25 mouse cellular contexts compared by ENCODE assay signal in the genomic region with DNA sequence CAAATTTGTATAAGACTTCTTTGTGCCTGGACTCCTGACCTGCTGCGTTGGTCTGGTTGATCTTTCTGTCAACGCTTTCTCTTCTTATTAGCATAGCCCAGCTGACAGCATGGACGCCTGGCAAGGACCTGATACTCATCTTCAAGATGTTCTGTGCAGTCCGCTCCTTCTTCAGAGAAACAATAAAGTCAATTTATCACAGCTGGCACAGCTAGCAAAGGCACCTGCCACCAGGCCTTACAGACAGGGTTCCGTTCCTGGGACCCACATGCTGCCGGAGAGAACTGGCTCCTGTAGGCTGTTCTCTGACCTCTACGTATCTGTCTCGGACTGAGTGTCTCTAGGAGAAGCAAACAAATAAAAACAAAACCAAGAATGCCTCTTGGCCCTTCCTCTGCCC. TPM values are rescaled to one million over a fixed set of nuclear protein-coding genes. Genes with fewer than 3 reads are reported as not detected.
DNase-seq lines count a peak whose midpoint lies in the region; ATAC-seq and TF ChIP-seq lines count a peak whose summit lies in the region.
"Had no signal": no experiment of that assay in that cellular context is flagged by ENCODE, and none has a peak within 500 bp of the region (broad histone marks: within the 10 kb centered on the region; RNA-seq: fewer than 3 reads in every experiment).

No protein-coding gene starts in this region.

- ATAC-seq in forebrain, postnatal 0 days, result no peak
- ATAC-seq in hindbrain, embryonic 12.5 days (ENCODE audit: low FRiP score), result no peak
- ATAC-seq in hindbrain, embryonic 11.5 days (ENCODE audit: low FRiP score), result no peak
- ATAC-seq in hindbrain, embryonic 16.5 days, result peak; percentile 6; the same call in 1 of the 2 replicates
- ATAC-seq: activated CD4-positive, CD25-positive, alpha-beta regulatory T cell, adult 4 months; forebrain, embryonic 13.5 days; forebrain, embryonic 16.5 days; inflammation-experienced regulatory T-cells, adult 6 months; intestine, embryonic 16.5 days had no signal

- WGBS in forebrain, embryonic 10.5 days, result 85% methylated on average over 8 of the region's 8 CpGs
- WGBS in forebrain, postnatal 0 days, result 80% methylated on average over 8 of the region's 8 CpGs
- 59% methylated on average over 8 of the region's 8 CpGs for WGBS in hindbrain, embryonic 12.5 days
- 67% methylated on average over 8 of the region's 8 CpGs for WGBS in hindbrain, embryonic 11.5 days
- 75% methylated on average over 8 of the region's 8 CpGs for WGBS in embryonic facial prominence, embryonic 10.5 days
- 50% methylated on average over 8 of the region's 8 CpGs for WGBS in hindbrain, embryonic 16.5 days
- 95% methylated on average over 8 of the region's 8 CpGs for WGBS in thymus, adult 2 months

- H3K27ac ChIP-seq in forebrain, embryonic 10.5 days, result peak overlapping the region; percentile 26
- no peak overlapping the region for H3K27ac ChIP-seq in forebrain, postnatal 0 days (ENCODE audit: low read depth, low read length)
- H3K27ac ChIP-seq in hindbrain, embryonic 12.5 days, result 0 out of 2 replicates have a peak overlapping the region, but pooled peaks have one; percentile 35
- H3K27ac ChIP-seq in hindbrain, embryonic 11.5 days (ENCODE audit: low read depth, low read length), result no peak overlapping the region
- peak overlapping the region; percentile 74 for H3K27ac ChIP-seq in embryonic facial prominence, embryonic 10.5 days (replicated peaks)
- no peak overlapping the region for H3K27ac ChIP-seq in hindbrain, embryonic 16.5 days (ENCODE audit: low read depth, low read length)
- H3K27ac ChIP-seq in thymus, adult 2 months (ENCODE audit: control insufficient read depth, insufficient read depth, low read length), result no peak overlapping the region
- H3K27ac ChIP-seq: embryonic facial prominence, embryonic 13.5 days; forebrain, embryonic 13.5 days; gastrocnemius, adult 2 months; heart, adult 2 months; heart, embryonic 10.5 days; heart, embryonic 13.5 days had no signal

- no peak for TF ChIP-seq CTCF in forebrain, postnatal 0 days (IDR thresholded peaks at IDR 0.05; ENCODE audit: low read depth)
- no peak for TF ChIP-seq CTCF in thymus, adult 2 months (IDR thresholded peaks at IDR 0.05; ENCODE audit: borderline replicate concordance, control insufficient read depth, extremely low read depth, insufficient read depth, low read length, poor library complexity)

- H3K36me3 ChIP-seq in forebrain, embryonic 10.5 days (replicated peaks), result no peaks in the 10 kb centered on the region
- H3K36me3 ChIP-seq in forebrain, postnatal 0 days (ENCODE audit: insufficient read depth), result no peaks in the 10 kb centered on the region
- H3K36me3 ChIP-seq in hindbrain, embryonic 12.5 days, result no peaks in the 10 kb centered on the region
- H3K36me3 ChIP-seq in hindbrain, embryonic 11.5 days (ENCODE audit: control insufficient read depth, insufficient read depth, low read length), result no peaks in the 10 kb centered on the region
- H3K36me3 ChIP-seq in embryonic facial prominence, embryonic 10.5 days (replicated peaks), result no peaks in the 10 kb centered on the region
- no peaks in the 10 kb centered on the region for H3K36me3 ChIP-seq in hindbrain, embryonic 16.5 days (ENCODE audit: control insufficient read depth, insufficient read depth, low read length)
- no peaks in the 10 kb centered on the region for H3K36me3 ChIP-seq in thymus, adult 2 months (ENCODE audit: control insufficient read depth, insufficient read depth, low read length)
- H3K36me3 ChIP-seq: embryonic facial prominence, embryonic 13.5 days; heart, embryonic 10.5 days; heart, embryonic 13.5 days had no signal

- H3K9ac ChIP-seq in forebrain, postnatal 0 days, result no peak overlapping the region
- no peak overlapping the region for H3K9ac ChIP-seq in hindbrain, embryonic 12.5 days
- no peak overlapping the region for H3K9ac ChIP-seq in hindbrain, embryonic 11.5 days (ENCODE audit: low read depth, low read length)
- H3K9ac ChIP-seq in hindbrain, embryonic 16.5 days (ENCODE audit: low read depth, low read length), result no peak overlapping the region
- H3K9ac ChIP-seq: embryonic facial prominence, embryonic 13.5 days; forebrain, embryonic 13.5 days; heart, embryonic 13.5 days had no signal

- H3K4me1 ChIP-seq in forebrain, embryonic 10.5 days, result peaks cover 13% of the 10 kb centered on the region
- H3K4me1 ChIP-seq in forebrain, postnatal 0 days (ENCODE audit: insufficient read depth), result no peaks in the 10 kb centered on the region
- 0 out of 2 replicates have a peak, but pooled peaks cover 6% of the 10 kb centered on the region for H3K4me1 ChIP-seq in hindbrain, embryonic 12.5 days
- H3K4me1 ChIP-seq in hindbrain, embryonic 11.5 days (replicated peaks; ENCODE audit: control insufficient read depth, insufficient read depth, low read length), result no peaks in the 10 kb centered on the region
- peaks cover 32% of the 10 kb centered on the region for H3K4me1 ChIP-seq in embryonic facial prominence, embryonic 10.5 days
- H3K4me1 ChIP-seq in hindbrain, embryonic 16.5 days (ENCODE audit: control insufficient read depth, insufficient read depth, low read depth, low read length), result no peaks in the 10 kb centered on the region
- no peaks in the 10 kb centered on the region for H3K4me1 ChIP-seq in thymus, adult 2 months (replicated peaks; ENCODE audit: control insufficient read depth, insufficient read depth, low read length)
- H3K4me1 ChIP-seq: forebrain, embryonic 13.5 days; heart, embryonic 10.5 days; heart, embryonic 13.5 days had no signal

- no peak for TF ChIP-seq POLR2A in thymus, adult 2 months (IDR thresholded peaks at IDR 0.05; ENCODE audit: control insufficient read depth, extremely low read depth, insufficient read depth, low read length, poor library complexity)

- no peaks in the 10 kb centered on the region for H3K9me3 ChIP-seq in forebrain, embryonic 10.5 days
- no peaks in the 10 kb centered on the region for H3K9me3 ChIP-seq in forebrain, postnatal 0 days (ENCODE audit: low read length)
- H3K9me3 ChIP-seq in hindbrain, embryonic 12.5 days (replicated peaks), result no peaks in the 10 kb centered on the region
- no peaks in the 10 kb centered on the region for H3K9me3 ChIP-seq in hindbrain, embryonic 11.5 days (ENCODE audit: control insufficient read depth, low read length)
- no peaks in the 10 kb centered on the region for H3K9me3 ChIP-seq in embryonic facial prominence, embryonic 10.5 days
- H3K9me3 ChIP-seq in hindbrain, embryonic 16.5 days (ENCODE audit: control insufficient read depth, low read length), result no peaks in the 10 kb centered on the region
- H3K9me3 ChIP-seq: embryonic facial prominence, embryonic 13.5 days; forebrain, embryonic 13.5 days; heart, embryonic 10.5 days; heart, embryonic 13.5 days had no signal

- DNase-seq in forebrain, embryonic 10.5 days (ENCODE audit: extremely low spot score, low spot score), result no peak
- DNase-seq in forebrain, postnatal 0 days, result no peak
- DNase-seq in hindbrain, embryonic 11.5 days (ENCODE audit: low spot score), result no peak
- no peak for DNase-seq in embryonic facial prominence, embryonic 10.5 days (ENCODE audit: low spot score)
- DNase-seq in thymus, adult 2 months, result no peak
- DNase-seq in adrenal gland, postnatal 36 days, result no peak
- DNase-seq: adrenal gland, adult 8-10 months; adrenal gland, postnatal 25 days; cerebellum, adult 18-20 months; cerebellum, adult 9-11 months; heart, adult 2 months; heart, postnatal 14 days; kidney, adult 18-20 months had no signal

- H3K27me3 ChIP-seq in forebrain, embryonic 10.5 days (ENCODE audit: poor library complexity, severe bottlenecking), result peaks cover 7% of the 10 kb centered on the region
- no peaks in the 10 kb centered on the region for H3K27me3 ChIP-seq in forebrain, postnatal 0 days (ENCODE audit: insufficient read depth, low read length)
- no peaks in the 10 kb centered on the region; the same call in 1 of the 2 replicates for H3K27me3 ChIP-seq in hindbrain, embryonic 12.5 days
- H3K27me3 ChIP-seq in hindbrain, embryonic 11.5 days (ENCODE audit: control insufficient read depth, insufficient read depth, low read length), result no peaks in the 10 kb centered on the region
- H3K27me3 ChIP-seq in embryonic facial prominence, embryonic 10.5 days (replicated peaks; ENCODE audit: low read depth, poor library complexity, severe bottlenecking), result peaks cover 10% of the 10 kb centered on the region
- no peaks in the 10 kb centered on the region for H3K27me3 ChIP-seq in hindbrain, embryonic 16.5 days (replicated peaks; ENCODE audit: control insufficient read depth, insufficient read depth, low read length)
- no peaks in the 10 kb centered on the region for H3K27me3 ChIP-seq in thymus, adult 2 months (ENCODE audit: control insufficient read depth, insufficient read depth, low read length)
- H3K27me3 ChIP-seq: embryonic facial prominence, embryonic 13.5 days; forebrain, embryonic 13.5 days; heart, embryonic 13.5 days had no signal

- no peak overlapping the region for H3K4me2 ChIP-seq in forebrain, postnatal 0 days (ENCODE audit: low read depth)
- H3K4me2 ChIP-seq in hindbrain, embryonic 12.5 days (replicated peaks), result no peak overlapping the region
- H3K4me2 ChIP-seq in hindbrain, embryonic 11.5 days (replicated peaks; ENCODE audit: low read depth, low read length), result no peak overlapping the region
- H3K4me2 ChIP-seq in hindbrain, embryonic 16.5 days (ENCODE audit: low read length), result no peak overlapping the region
- H3K4me2 ChIP-seq: embryonic facial prominence, embryonic 13.5 days; forebrain, embryonic 13.5 days; heart, embryonic 13.5 days had no signal

- no peak overlapping the region for H3K4me3 ChIP-seq in forebrain, embryonic 10.5 days
- H3K4me3 ChIP-seq in forebrain, postnatal 0 days (ENCODE audit: low read depth, low read length), result no peak overlapping the region
- H3K4me3 ChIP-seq in hindbrain, embryonic 12.5 days, result no peak overlapping the region
- no peak overlapping the region for H3K4me3 ChIP-seq in hindbrain, embryonic 11.5 days (ENCODE audit: low read depth, low read length)
- no peak overlapping the region for H3K4me3 ChIP-seq in embryonic facial prominence, embryonic 10.5 days
- H3K4me3 ChIP-seq in hindbrain, embryonic 16.5 days (ENCODE audit: low read length), result no peak overlapping the region
- H3K4me3 ChIP-seq in thymus, adult 2 months (ENCODE audit: control insufficient read depth, insufficient read depth, low read length), result no peak overlapping the region
- H3K4me3 ChIP-seq: embryonic facial prominence, embryonic 13.5 days; erythroblast, embryonic 14.5 days; forebrain, embryonic 13.5 days; gastrocnemius, adult 2 months; heart, adult 2 months; heart, embryonic 10.5 days; heart, embryonic 13.5 days had no signal

RNA-seq across cellular contexts. Expression of gene Eya2, which starts 11.8 kb away (rescaled TPM):
- polyA plus RNA-seq in forebrain, embryonic 10.5 days (2016; fragmentation: Nextera tagmentation; extraction: Ambion mirVana), result 18.0 and 24.2 TPM in 2 replicates
- 5.7 and 11.3 TPM in 2 replicates for total RNA-seq in forebrain, postnatal 0 days (2014; rRNA removed)
- 6.5 and 7.4 TPM in 2 replicates for polyA plus RNA-seq in forebrain, postnatal 0 days (2015; fragmentation: Nextera tagmentation; extraction: Ambion mirVana)
- 15.2 and 20.2 TPM in 2 replicates for polyA plus RNA-seq in hindbrain, embryonic 12.5 days (2016; fragmentation: Nextera tagmentation; extraction: Ambion mirVana)
- polyA plus RNA-seq in hindbrain, embryonic 11.5 days (2014; fragmentation: Nextera tagmentation; extraction: Ambion mirVana), result 14.8 and 21.1 TPM in 2 replicates
- 38.6 and 41.9 TPM in 2 replicates for polyA plus RNA-seq in embryonic facial prominence, embryonic 10.5 days (2016; fragmentation: Nextera tagmentation; extraction: Ambion mirVana)
- polyA plus RNA-seq in hindbrain, embryonic 16.5 days (2015; fragmentation: Nextera tagmentation; extraction: Ambion mirVana), result 8.1 and 12.1 TPM in 2 replicates
- 66.6 and 85.9 TPM in 2 replicates for polyA plus RNA-seq in thymus, adult 2 months (2012; rRNA removed)
- 1 to 10 TPM; 2.5 to 3.6 TPM for total RNA-seq in adrenal gland, postnatal 36 days (2021)
- polyA plus RNA-seq: erythroblast, embryonic 14.5 days had no signal

Comparison
In these comparisons a context has a peak if more than half of its experiments do, and no peak if none do; other contexts are left out.
1. H3K27ac ChIP-seq: peak in forebrain, embryonic 10.5 days (single experiment), hindbrain, embryonic 12.5 days (single experiment) and embryonic facial prominence, embryonic 10.5 days (single experiment); none in forebrain, postnatal 0 days (single experiment), hindbrain, embryonic 11.5 days (single experiment), hindbrain, embryonic 16.5 days (single experiment) and thymus, adult 2 months (single experiment).